Mouse (Mus musculus): ENCODE data around the gene Rgs7. TPM values are rescaled to one million over a fixed set of nuclear protein-coding genes. Genes with fewer than 3 reads are reported as not detected.

The Rgs7 gene
- polyA plus RNA-seq, 1 experiment = 0.45 TPM

- 73% methylated on average over 4 of the region's 4 CpGs for WGBS
- H3K4me1 ChIP-seq (ENCODE audit: control insufficient read depth, insufficient read depth, low read length) = no peaks in the 10 kb centered on the region
- TF ChIP-seq POLR2A (IDR thresholded peaks at IDR 0.05; ENCODE audit: borderline replicate concordance, extremely low read depth, low read depth, low read length) (no peak), CTCF (IDR thresholded peaks at IDR 0.05; ENCODE audit: insufficient read depth, low read length) (no peak)
- DNase-seq = no peak
- H3K4me3 ChIP-seq (replicated peaks; ENCODE audit: extremely low read depth, low read depth, low read length) = no peak overlapping the region
Observed at GRCm38 (mm10) chr1:175143051-175143450, 349.2 kb downstream of the Rgs7 start.

- no peak for TF ChIP-seq CTCF (IDR thresholded peaks at IDR 0.05; ENCODE audit: insufficient read depth, low read length)
- no peak for TF ChIP-seq POLR2A (IDR thresholded peaks at IDR 0.05; ENCODE audit: borderline replicate concordance, extremely low read depth, low read depth, low read length)
- DNase-seq = no peak
- Histone ChIP-seq H3K4me1 (ENCODE audit: control insufficient read depth, insufficient read depth, low read length) (no peaks in the 10 kb centered on the region), H3K4me3 (replicated peaks; ENCODE audit: extremely low read depth, low read depth, low read length) (no peak overlapping the region)
- WGBS = 40% methylated on average over 2 of the region's 2 CpGs
Observed at GRCm38 (mm10) chr1:175128525-175128924, 363.8 kb downstream of the Rgs7 start.

GRCm38 (mm10) chr1:175124416-175124815 is 367.9 kb downstream of the Rgs7 start:
- no peaks in the 10 kb centered on the region for H3K4me1 ChIP-seq (ENCODE audit: control insufficient read depth, insufficient read depth, low read length)
- DNase-seq = no peak
- TF ChIP-seq POLR2A (IDR thresholded peaks at IDR 0.05; ENCODE audit: borderline replicate concordance, extremely low read depth, low read depth, low read length) (no peak), CTCF (IDR thresholded peaks at IDR 0.05; ENCODE audit: insufficient read depth, low read length) (no peak)
- 68% methylated on average over 3 of the region's 3 CpGs for WGBS
- H3K4me3 ChIP-seq (replicated peaks; ENCODE audit: extremely low read depth, low read depth, low read length) = no peak overlapping the region

- H3K4me3 ChIP-seq (replicated peaks; ENCODE audit: extremely low read depth, low read depth, low read length) = no peak overlapping the region
- TF ChIP-seq POLR2A (IDR thresholded peaks at IDR 0.05; ENCODE audit: borderline replicate concordance, extremely low read depth, low read depth, low read length) (no peak), CTCF (IDR thresholded peaks at IDR 0.05; ENCODE audit: insufficient read depth, low read length) (no peak)
- DNase-seq = no peak
- no peaks in the 10 kb centered on the region for H3K4me1 ChIP-seq (ENCODE audit: control insufficient read depth, insufficient read depth, low read length)
- 67% methylated on average over 4 of the region's 4 CpGs for WGBS
Observed at GRCm38 (mm10) chr1:175118904-175119555, 373.3 kb downstream of the Rgs7 start.

- DNase-seq = no peak
- no peaks in the 10 kb centered on the region for H3K4me1 ChIP-seq (ENCODE audit: control insufficient read depth, insufficient read depth, low read length)
- WGBS = 62% methylated on average over 1 of the region's 1 CpGs
- H3K4me3 ChIP-seq (replicated peaks; ENCODE audit: extremely low read depth, low read depth, low read length) = no peak overlapping the region
- no peak for TF ChIP-seq POLR2A (IDR thresholded peaks at IDR 0.05; ENCODE audit: borderline replicate concordance, extremely low read depth, low read depth, low read length)
- TF ChIP-seq CTCF (IDR thresholded peaks at IDR 0.05; ENCODE audit: insufficient read depth, low read length) = no peak
Observed at GRCm38 (mm10) chr1:175108270-175108860, 383.9 kb downstream of the Rgs7 start.

GRCm38 (mm10) chr1:175106315-175106714 is 386.0 kb downstream of the Rgs7 start:
- Histone ChIP-seq H3K4me3 (replicated peaks; ENCODE audit: extremely low read depth, low read depth, low read length) (no peak overlapping the region), H3K4me1 (ENCODE audit: control insufficient read depth, insufficient read depth, low read length) (no peaks in the 10 kb centered on the region)
- DNase-seq = no peak
- WGBS = 24% methylated on average over 1 of the region's 1 CpGs
- TF ChIP-seq POLR2A (IDR thresholded peaks at IDR 0.05; ENCODE audit: borderline replicate concordance, extremely low read depth, low read depth, low read length) = no peak
- no peak for TF ChIP-seq CTCF (IDR thresholded peaks at IDR 0.05; ENCODE audit: insufficient read depth, low read length)

- DNase-seq = no peak
- TF ChIP-seq POLR2A (IDR thresholded peaks at IDR 0.05; ENCODE audit: borderline replicate concordance, extremely low read depth, low read depth, low read length) (no peak), CTCF (IDR thresholded peaks at IDR 0.05; ENCODE audit: insufficient read depth, low read length) (no peak)
- Histone ChIP-seq H3K4me1 (ENCODE audit: control insufficient read depth, insufficient read depth, low read length) (no peaks in the 10 kb centered on the region), H3K4me3 (replicated peaks; ENCODE audit: extremely low read depth, low read depth, low read length) (no peak overlapping the region)
- WGBS = 68% methylated on average over 5 of the region's 5 CpGs
Observed at GRCm38 (mm10) chr1:175105426-175105825, 386.9 kb downstream of the Rgs7 start.

GRCm38 (mm10) chr1:175097014-175097413 is 395.3 kb downstream of the Rgs7 start:
- TF ChIP-seq POLR2A (IDR thresholded peaks at IDR 0.05; ENCODE audit: borderline replicate concordance, extremely low read depth, low read depth, low read length) (no peak), CTCF (IDR thresholded peaks at IDR 0.05; ENCODE audit: insufficient read depth, low read length) (no peak)
- no peak for DNase-seq
- WGBS = 39% methylated on average over 3 of the region's 3 CpGs
- H3K4me3 ChIP-seq (replicated peaks; ENCODE audit: extremely low read depth, low read depth, low read length) = no peak overlapping the region
- no peaks in the 10 kb centered on the region for H3K4me1 ChIP-seq (ENCODE audit: control insufficient read depth, insufficient read depth, low read length)

GRCm38 (mm10) chr1:175082104-175082503 is 410.2 kb downstream of the Rgs7 start:
- TF ChIP-seq POLR2A (IDR thresholded peaks at IDR 0.05; ENCODE audit: borderline replicate concordance, extremely low read depth, low read depth, low read length) (no peak), CTCF (IDR thresholded peaks at IDR 0.05; ENCODE audit: insufficient read depth, low read length) (no peak)
- Histone ChIP-seq H3K4me3 (replicated peaks; ENCODE audit: extremely low read depth, low read depth, low read length) (no peak overlapping the region), H3K4me1 (ENCODE audit: control insufficient read depth, insufficient read depth, low read length) (no peaks in the 10 kb centered on the region)
- DNase-seq = no peak
- WGBS = 75% methylated on average over 1 of the region's 1 CpGs

All from lung, adult 2 months (tissue).